Mouse (Mus musculus) monocyte, adult 2 months (primary cell): ENCODE measurements at regions not wholly inside any gene's neighbourhood (a gene's known extent, or its start where the extent isn't known, plus 50 kb on each side); places are given as distances from the start of the nearest gene placed in this dataset.

Experiments used
- DNase-seq, 2 experiments: peaks; one replicate each; pipeline ENCODE4 v3.0.0; 2022; ENCODE audit warnings: low spot score in 2 of 2, low read depth in 1 of 2

DNA sequence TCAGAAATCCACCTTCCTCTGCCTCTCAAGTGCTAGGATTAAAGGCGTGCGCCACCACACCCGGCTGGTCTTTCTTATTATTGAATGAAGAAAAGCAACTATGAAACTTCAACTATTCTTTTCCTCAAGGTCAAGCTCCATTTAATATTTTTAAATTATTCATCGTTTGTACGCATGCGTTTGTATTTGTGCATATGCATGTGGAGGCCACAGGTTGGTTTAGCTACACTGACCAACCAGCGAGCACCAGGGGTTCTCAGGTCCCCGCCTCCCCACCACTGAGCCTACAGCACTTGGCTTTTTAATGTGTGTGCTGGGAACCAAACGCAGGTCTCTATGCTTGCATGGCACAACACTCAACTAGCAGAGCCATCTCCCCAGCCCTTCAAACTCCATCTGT is 51.0 kb upstream of the Tmem252 start:
- DNase-seq: no peak

DNA sequence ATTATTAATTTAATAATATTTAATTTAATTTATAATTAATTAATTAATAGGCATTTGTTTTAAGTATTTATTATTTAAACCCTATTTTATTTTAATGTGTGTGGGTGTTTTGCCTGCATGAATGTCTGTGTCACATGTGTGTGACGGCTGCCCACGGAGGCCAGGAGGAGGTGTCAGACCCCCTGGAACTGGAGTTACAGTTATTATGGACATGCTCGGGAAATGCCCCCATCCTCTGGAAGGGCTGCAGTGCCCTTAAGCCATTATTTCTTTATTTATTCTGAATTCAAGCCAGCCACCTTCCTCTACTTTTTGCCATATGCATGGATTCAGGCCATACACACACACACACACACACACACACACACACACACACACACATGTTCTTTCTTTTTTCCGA is 51.5 kb upstream of the Tmem252 start:
- no peak for DNase-seq

DNA sequence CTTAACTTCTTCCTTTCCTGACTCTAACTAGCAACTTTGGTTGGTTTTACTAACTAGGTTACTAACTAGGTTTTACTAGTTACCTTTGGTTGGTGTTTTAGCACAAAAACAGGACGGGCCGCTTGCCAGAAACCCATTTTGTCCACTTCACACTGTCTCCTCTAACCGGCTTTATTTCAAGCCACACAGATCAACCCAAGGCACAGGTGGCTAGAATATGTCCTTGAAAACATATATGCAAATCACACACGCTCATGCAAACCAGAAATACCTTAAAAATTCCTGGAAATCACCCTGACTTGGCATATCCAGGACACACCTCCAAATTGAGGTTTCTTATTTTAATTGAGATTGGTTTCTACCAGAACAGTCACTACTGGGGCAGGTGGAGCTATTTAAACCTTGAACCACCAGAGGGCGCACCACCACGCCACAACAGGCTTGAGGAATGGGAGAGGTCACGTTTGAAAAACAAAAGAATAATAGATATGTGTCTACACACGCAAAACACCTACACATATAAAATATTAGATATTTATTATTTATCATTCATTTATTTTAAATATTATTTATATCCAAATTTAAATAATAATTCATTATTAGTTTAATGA is 52.1 kb upstream of the Tmem252 start:
- peak in 1 of 2 experiments; percentile 33 for DNase-seq

DNA sequence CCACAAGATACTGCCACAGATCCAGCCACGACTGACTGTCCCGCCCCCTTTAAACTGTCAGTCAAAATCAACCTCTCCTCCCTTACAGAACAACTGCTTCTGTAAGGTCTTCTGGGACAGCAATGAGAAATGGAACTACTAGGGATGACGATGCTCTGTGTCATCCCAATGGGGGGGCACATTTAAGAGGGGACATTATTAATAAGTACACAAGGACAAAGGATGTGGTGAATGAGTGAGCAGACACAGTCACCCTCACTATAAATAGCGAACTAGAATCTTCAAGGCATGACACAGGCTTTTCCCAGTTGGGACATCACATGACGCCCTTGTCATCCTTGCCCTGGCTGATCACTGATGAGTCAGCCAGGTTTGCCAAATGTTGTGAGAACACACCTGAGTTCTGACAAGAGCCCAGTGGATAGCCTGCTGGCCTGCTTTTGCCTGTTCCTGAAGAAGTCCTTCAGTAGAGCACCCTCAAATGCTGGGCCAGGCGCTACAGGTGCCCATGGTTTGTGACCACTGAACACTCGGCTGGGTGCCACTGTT is 58.0 kb upstream of the Tmem252 start:
- DNase-seq: no peak

DNA sequence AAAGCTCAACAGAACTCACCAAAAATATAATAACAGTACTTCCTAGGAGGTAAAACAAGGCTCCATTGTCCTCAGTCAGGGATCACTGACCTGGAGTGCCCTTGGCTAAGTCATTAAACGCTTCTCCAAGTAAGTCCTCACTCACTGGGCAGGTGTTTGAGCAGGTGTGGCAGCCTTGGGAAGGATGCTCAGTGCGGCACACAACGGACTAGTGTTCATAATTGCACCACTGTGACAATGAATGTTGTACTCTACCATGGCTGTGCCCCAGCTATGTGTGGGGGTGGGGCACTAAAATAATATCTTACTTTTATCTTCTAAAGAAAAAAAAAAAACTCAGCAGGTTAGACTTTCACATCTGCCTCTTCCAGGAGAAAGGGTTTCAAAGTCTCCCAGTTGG is 52.2 kb upstream of the Pip5k1b start:
- no peak for DNase-seq

DNA sequence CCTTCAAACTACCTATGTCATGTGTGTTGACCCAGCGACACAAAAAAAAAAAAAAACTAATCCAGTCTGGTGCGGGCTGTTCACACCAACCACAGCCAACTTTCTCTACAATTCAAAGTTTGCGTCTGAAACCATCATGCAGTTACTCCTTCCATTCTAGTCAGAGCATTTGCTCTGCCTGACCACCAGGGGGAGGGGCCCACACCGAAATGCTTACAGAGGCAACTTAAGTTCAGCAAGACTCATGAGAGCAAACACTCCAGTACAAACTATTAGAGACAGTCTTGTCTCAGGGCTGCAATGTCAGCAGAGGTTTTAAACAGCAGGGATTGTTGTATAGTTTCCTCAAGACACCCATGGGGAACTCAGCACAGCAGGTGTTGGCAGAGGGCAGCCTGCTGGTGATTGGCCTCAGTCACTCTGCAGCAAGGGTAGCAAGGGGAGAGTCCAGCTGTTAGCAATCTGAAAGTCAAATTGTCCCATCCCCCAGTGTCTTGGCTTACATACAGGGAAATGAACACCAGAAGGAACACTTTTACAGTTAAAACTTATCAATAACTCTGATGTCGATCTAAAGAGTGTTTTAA is 50.8 kb upstream of the Pip5k1b start:
- no peak for DNase-seq
